Mouse (Mus musculus) kidney, postnatal 14 days (tissue): ENCODE results near the gene Zc3h12c.
"Not testable (repeated sequence)": the region's sequence is repeated elsewhere in the genome, so short reads cannot be mapped to it uniquely, and the experiment has no call there.

ENCODE experiments used
- DNase-seq: peaks from one replicate; pipeline ENCODE4 v3.0.0; 2022; ENCODE audit warnings: mixed read lengths

Zc3h12c gene

DNA sequence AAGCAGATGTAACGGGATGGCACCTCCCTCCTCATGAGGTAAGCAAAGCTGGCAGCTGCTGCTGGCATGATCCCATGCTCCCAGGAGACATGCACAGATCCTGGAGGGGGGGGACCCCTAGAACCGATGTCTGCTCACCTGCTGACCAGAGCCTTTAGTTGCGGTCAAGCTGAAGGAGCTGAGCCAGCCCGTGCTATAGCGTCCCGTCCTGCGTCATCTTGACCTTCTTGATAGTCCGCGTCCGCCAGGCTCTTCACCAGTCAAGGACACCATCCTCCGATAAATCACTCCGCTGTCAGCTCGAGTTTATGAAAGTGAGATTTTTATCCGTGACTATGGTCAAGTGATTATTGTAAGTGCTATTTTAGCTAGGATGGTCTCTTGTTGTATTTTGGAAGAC lies 67.9 kb downstream of the Zc3h12c start:
- no peak for DNase-seq

- peak; percentile 87 for DNase-seq
Observed at GRCm38 (mm10) chr9:52098600-52098999, 69.8 kb downstream of the Zc3h12c start.

- DNase-seq, result no peak
Observed at GRCm38 (mm10) chr9:52097386-52097785, 71.0 kb downstream of the Zc3h12c start.

DNA sequence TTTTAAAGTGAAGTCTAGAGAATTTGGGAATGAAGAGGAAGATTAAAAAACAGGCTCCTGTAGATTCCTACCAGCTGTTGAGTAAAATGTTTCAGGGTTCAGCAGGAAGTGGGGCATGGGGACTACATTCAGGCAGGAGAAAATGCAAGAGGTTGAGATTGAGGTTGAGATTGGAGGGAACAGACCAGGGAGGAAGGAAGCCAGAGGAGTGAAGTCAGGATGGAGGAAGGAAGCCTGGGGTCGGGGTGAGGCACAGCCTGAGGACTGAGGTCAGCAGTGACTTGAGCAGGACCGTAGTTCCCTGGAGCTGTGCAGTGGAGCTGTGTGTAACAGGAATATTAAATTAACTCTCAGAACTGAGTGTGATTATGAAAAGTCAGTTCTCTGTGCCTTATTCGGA lies 72.7 kb downstream of the Zc3h12c start:
- no peak for DNase-seq

GRCm38 (mm10) chr9:52094471-52094980 lies 73.8 kb downstream of the Zc3h12c start:
- DNase-seq, result no peak

DNA sequence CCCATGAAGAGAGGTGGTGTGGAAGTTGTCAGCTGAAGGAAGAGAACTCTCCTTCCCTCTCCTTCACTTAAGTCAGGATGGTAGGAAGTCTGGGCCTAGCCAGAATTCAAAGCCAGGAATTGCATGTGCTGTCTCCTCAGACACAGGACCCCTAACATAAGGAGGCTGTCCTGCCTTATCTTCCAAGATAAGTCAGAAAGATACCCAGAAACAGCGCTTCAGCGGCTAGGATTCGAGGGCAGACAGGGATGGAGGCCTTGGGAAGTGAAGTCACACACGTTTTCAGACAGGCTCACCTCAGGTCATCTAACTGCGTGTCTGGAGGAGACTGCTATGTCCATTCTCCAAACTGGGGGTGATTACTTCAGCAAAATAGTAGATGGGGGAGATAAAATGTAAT lies 74.4 kb downstream of the Zc3h12c start:
- no peak for DNase-seq

GRCm38 (mm10) chr9:52093108-52093507 lies 75.3 kb downstream of the Zc3h12c start:
- no peak for DNase-seq

DNA sequence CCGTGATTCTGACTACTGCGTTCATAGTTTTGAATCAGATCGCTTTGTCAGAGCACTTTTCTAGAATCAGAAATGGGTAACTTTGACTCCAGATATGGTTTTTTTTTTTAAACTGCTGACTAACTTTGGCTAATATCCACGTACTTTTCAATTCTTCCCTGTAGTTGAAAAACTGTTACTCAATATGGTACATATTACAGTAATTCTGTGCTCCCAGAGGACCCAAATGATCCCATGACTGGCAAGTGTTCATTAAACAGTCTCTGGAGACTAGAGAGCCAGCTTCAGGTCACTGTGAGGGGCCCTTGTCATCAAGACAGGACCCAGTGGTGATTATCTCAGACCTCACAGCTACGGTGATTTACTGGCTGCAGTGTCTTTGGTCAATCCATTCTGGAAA lies 76.1 kb downstream of the Zc3h12c start:
- DNase-seq, result no peak

- DNase-seq, result no peak
Observed at GRCm38 (mm10) chr9:52091752-52092151, 76.6 kb downstream of the Zc3h12c start.

GRCm38 (mm10) chr9:52082414-52082813 lies 86.0 kb downstream of the Zc3h12c start:
- DNase-seq, result no peak

DNA sequence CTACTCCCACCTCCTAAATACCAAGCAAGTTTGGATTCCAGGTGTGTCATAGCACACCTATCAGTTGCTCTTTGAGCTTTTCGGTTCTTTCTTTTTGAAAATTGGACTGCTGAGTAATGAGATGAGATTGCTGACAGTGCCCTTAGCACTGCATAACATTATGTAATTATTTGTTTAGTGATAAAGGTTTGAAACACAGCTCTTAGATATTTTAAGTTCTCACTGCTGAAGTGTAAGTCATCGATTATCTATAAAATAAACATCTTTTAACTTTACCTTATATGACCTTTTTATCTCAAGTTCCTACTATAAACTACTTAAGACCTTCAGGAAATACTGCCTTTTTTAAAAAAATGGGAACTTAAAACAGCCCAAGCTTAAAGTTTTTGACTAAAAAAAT lies 86.4 kb downstream of the Zc3h12c start:
- no peak for DNase-seq

DNA sequence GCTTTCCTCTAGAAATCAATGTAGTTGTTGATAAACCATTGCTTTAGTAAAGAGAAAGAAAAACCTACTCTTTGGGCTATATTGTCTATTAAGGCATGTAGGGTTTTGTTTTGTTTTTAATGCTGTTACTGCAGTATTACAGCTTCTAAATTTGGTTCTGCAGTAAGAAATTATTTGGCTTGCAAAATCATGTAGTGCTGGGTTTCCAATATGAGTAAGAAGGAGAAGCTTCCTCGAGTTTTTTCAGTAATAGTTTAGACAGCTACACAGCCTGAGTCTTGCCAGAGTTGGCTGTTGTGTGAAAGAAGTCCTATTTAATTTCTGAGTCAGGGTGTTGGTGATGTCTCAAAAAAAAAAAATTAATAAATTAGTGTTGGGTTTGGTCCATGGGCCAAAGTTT lies 90.7 kb downstream of the Zc3h12c start:
- no peak for DNase-seq

- no peak for DNase-seq
Observed at GRCm38 (mm10) chr9:52076089-52076488, 92.3 kb downstream of the Zc3h12c start.

DNA sequence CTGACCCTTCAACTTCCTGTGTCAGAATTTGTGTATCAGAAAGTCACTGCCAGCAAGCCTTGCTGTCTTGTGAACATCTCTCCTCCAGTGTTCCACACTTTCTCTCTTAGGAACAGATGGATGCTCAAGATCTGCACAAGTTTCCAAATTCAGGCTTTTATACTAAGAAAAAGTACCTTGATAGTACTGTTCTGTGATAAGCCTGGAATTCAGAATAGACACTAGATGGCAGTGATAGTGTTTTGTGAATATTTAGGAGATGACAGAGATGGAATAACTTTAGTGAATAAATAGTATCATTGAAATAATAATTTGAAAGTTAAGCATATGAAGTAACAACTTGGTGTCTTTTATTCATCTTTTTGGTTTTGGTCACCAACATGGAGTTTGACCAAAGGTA lies 96.2 kb downstream of the Zc3h12c start:
- no peak for DNase-seq

DNA sequence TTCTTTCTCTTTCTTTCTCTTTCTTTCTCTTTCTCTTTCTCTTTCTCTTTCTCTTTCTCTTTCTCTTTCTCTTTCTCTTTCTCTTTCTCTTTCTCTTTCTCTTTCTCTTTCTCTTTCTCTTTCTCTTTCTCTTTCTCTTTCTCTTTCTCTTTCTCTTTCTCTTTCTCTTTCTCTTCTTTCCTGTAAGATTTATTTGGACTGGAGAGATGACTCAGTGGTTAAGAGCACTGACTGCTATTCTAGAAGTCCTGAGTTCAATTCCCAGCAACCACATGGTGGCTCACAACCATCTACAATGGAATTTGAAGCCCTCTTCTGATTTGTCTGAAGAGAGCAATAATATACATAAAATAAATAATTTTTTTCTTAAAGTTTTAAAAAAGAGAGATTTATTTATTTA lies 97.0 kb downstream of the Zc3h12c start:
- DNase-seq, result not testable (repeated sequence)

DNA sequence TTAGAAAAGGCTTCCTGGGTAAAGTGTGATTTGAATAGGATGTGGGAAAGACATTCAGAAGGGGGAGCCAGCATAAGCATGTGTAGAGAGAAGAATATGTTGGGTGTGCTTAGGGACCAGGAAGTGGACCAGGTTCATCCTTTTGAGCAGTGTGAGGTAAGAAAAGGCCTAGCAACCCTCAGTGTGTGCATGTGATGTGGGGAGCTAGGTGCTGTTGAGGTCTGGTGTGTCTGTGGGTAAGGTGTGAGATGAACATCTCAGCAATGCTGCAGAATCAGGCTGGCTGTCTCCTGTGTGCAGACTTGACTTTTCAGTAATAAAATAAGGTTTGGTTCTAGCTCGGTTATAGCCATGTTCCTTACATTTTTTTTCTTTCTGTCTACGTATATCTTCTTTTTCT lies 98.3 kb downstream of the Zc3h12c start:
- DNase-seq, result no peak
